Mouse (Mus musculus) lung, adult 2 months (tissue): Measurements from ENCODE around the gene Rbfox2. TPM values are rescaled to one million over a fixed set of nuclear protein-coding genes. Genes with fewer than 3 reads are reported as not detected.

Experiments used
- DNase-seq: peaks from one replicate; pipeline ENCODE4 v3.0.0; 2022
- H3K4me1 ChIP-seq: fragments of 200-500 bp; 2 replicates; pipeline ENCODE4 v1.6.1; 2011; ENCODE audit warnings: low read length; ENCODE audit not compliant: control insufficient read depth, insufficient read depth
- H3K4me3 ChIP-seq: fragments of 200-500 bp; replicated peaks from 2 replicates; pipeline ENCODE3; 2011; ENCODE audit warnings: low read depth, mild to moderate bottlenecking, control low read depth, low read length; ENCODE audit errors: extremely low read depth
- CTCF ChIP-seq: fragments of 200-500 bp; IDR thresholded peaks from 2 replicates; pipeline ENCODE4 v1.5.1; 2011; ENCODE audit warnings: mild to moderate bottlenecking, low read length, control low read depth; ENCODE audit not compliant: insufficient read depth
- POLR2A ChIP-seq: fragments of 200-500 bp; IDR thresholded peaks from 2 replicates; pipeline ENCODE4 v1.6.1; 2011; ENCODE audit warnings: low read depth, mild to moderate bottlenecking, control low read depth, low read length, borderline replicate concordance; ENCODE audit errors: extremely low read depth
- WGBS: fragments of 180-500 bp; shearing (Covaris S2); methylation state at CpG from one replicate; pipeline ENCODE4 v1.1.7; 2018; 5-methylcytosine and 5-hydroxymethylcytosine counted together
- polyA plus RNA-seq: library from polyadenylated mRNA; depleted of rRNA; stranded (reverse); fragments of >200 nt; gene quantifications from 2 replicates; pipeline ENCODE4 v1.2.3, GENCODE M21; 2012

The Rbfox2 gene
- polyA plus RNA-seq, 1 experiment = 72.0 TPM

DNA sequence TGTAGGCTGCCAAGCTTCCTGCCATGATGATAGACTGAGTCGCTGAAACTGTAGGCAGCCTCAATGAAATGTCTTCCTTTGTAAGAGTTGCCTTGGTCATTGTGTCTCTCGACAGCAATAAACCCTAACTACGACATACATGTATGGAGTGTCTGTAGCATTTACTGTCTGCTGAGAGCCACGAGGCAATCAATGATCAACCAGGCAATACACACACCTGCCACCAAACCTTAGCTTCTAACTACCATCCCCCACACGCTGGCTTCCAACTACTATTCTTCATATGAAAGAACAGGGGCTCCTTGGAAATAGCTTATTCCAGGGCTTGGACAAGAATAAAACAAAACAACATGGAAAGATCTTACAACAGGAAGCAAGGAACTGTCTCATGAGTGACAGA is 42.5 kb downstream of the Rbfox2 start:
- DNase-seq = no peak
- H3K4me1 ChIP-seq = no peaks in the 10 kb centered on the region; the same call in 1 of the 2 replicates
- no peak overlapping the region for H3K4me3 ChIP-seq
- TF ChIP-seq CTCF = no peak
- TF ChIP-seq POLR2A = no peak
- 85% methylated on average over 5 of the region's 5 CpGs for WGBS

GRCm38 (mm10) chr15:77262782-77263181 is 44.0 kb downstream of the Rbfox2 start:
- TF ChIP-seq POLR2A (no peak), CTCF (no peak)
- no peak for DNase-seq
- H3K4me1 ChIP-seq = peaks cover 4% of the 10 kb centered on the region; the same call in 1 of the 2 replicates
- no peak overlapping the region for H3K4me3 ChIP-seq
- WGBS = 80% methylated on average over 2 of the region's 2 CpGs

- Histone ChIP-seq H3K4me1 (peaks cover 7% of the 10 kb centered on the region), H3K4me3 (no peak overlapping the region)
- peak; percentile 58 for DNase-seq
- TF ChIP-seq POLR2A = no peak
- peak; percentile 68 for TF ChIP-seq CTCF
- WGBS = 22% methylated on average over 6 of the region's 6 CpGs
Measured at GRCm38 (mm10) chr15:77257437-77258229, 49.2 kb downstream of the Rbfox2 start.

GRCm38 (mm10) chr15:77256782-77257181 is 50.0 kb downstream of the Rbfox2 start:
- WGBS = 82% methylated on average over 4 of the region's 4 CpGs
- TF ChIP-seq POLR2A = no peak
- Histone ChIP-seq H3K4me3 (no peak overlapping the region), H3K4me1 (peaks cover 10% of the 10 kb centered on the region)
- no peak for DNase-seq

GRCm38 (mm10) chr15:77254636-77255035 is 52.2 kb downstream of the Rbfox2 start:
- WGBS = 23% methylated on average over 1 of the region's 1 CpGs

DNA sequence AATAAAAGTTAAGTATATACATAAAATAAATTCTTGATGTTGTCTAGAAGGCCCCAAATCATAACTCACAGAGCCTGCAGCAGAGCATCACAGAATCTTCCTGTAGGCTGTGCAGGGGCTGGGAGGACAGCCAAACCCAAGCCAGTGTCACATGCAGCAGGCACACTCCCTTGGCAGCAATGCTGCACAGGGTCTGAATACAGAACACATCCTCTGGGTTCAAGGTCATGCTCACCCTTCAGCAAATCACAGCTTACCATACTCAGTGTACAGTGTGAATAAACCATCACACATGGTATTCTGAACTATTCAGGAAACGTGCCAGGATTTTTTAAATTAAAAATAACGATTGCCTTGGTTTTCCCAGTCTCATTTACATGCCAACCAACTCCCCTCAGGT is 52.7 kb downstream of the Rbfox2 start:
- no peak for DNase-seq
- H3K4me3 ChIP-seq = no peak overlapping the region
- H3K4me1 ChIP-seq = peaks cover 13% of the 10 kb centered on the region
- WGBS = 32% methylated on average over 2 of the region's 2 CpGs
- no peak for TF ChIP-seq CTCF
- TF ChIP-seq POLR2A = no peak

More at GRCm38 (mm10) chr15:77254636-77255035, 52.2 kb downstream of the Rbfox2 start:
- DNase-seq = no peak
- no peak for TF ChIP-seq CTCF
- TF ChIP-seq POLR2A = no peak
- Histone ChIP-seq H3K4me1 (peaks cover 13% of the 10 kb centered on the region), H3K4me3 (no peak overlapping the region)

DNA sequence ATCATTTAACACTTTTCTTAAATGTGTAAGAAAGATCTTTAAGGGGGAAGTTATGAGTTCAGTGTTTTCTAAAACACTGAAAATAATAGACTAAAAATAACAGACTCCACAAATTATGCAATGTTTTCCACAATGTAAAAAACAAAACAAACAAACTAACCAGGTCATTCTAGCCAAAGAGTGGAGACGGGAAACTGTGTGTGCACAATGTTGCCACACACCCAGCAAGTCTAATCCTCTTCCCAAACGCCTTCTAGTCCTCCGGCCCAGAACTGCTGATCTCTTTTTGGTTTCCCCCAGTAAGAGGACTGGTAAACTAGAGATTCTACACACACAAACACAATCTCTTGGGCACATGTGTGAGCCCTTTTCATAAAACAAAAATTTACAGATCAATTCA is 55.1 kb downstream of the Rbfox2 start:
- Histone ChIP-seq H3K4me1 (peaks cover 9% of the 10 kb centered on the region), H3K4me3 (no peak overlapping the region)
- TF ChIP-seq CTCF = no peak
- TF ChIP-seq POLR2A = no peak
- WGBS = 40% methylated on average over 3 of the region's 3 CpGs
- no peak for DNase-seq

DNA sequence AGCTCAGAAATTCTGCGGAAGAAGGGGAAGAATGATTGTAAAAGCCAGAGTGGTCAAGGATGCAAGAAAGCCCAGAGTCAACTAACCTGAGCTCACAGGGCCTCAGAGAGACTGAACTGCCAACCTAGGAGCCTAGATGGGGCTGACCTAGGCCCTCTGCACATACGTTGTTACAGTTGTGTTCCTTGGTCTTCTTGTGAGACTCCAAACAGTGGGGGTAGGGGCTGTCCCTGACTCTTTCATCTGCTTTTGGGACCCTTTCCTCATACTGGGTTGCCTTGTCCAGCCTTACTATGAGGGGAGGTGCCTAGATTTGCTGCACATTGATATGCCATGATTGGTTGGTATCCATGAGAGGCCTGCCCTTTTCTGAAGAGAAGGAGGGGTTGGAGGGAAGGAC is 56.0 kb downstream of the Rbfox2 start:
- DNase-seq = no peak
- H3K4me3 ChIP-seq = no peak overlapping the region
- TF ChIP-seq POLR2A (no peak), CTCF (no peak)
- peaks cover 14% of the 10 kb centered on the region for H3K4me1 ChIP-seq
- WGBS = 87% methylated on average over 2 of the region's 2 CpGs

GRCm38 (mm10) chr15:77249421-77249820 is 57.4 kb downstream of the Rbfox2 start:
- DNase-seq = no peak
- Histone ChIP-seq H3K4me1 (peaks cover 20% of the 10 kb centered on the region), H3K4me3 (no peak overlapping the region)
- WGBS = 75% methylated on average over 5 of the region's 5 CpGs
- TF ChIP-seq POLR2A = no peak
- no peak for TF ChIP-seq CTCF

DNA sequence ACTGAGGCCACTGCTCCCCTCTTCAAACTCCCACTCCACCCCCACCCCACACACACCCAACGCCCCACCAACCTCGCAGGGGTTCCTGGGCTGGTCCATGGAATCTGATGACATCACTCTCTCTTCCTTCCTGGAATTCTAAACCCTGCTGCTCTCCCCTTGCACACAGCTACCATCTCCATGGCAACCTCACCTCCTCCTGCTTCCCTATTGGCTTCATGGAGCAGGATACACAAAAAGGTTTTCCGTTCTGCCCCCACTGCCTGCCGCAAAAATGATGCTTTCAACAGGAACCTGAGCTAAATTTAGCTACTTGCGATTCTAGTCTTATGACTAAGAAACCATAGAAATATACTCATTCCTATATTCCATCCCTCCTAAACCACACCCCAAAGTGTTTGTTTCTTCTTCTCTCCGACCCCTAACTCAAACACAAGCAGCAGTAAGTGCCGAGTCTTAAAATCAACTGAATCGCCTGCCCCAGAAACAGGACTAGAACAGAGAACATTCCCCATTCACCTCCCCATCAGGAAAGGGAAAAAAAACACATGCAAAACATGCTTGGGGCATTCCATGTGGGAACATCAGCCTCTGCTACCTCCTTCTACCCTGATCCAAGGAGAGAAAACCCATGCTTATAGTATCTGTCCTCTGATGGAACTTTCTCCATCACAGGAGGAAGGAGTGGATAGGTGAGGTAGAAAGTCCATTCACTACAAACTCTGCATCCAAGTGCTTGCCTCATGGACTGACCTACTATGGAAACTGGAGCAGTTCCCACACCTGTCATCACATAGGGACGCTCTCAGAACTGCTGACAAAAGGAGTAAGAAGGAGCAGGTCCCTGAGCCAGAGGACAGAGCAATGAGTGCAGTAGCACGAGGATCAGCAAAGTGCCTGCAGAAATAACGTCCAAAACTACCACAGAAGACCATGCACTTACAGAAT is 61.1 kb downstream of the Rbfox2 start:
- DNase-seq = no peak
- TF ChIP-seq POLR2A (no peak), CTCF (no peak)
- no peak overlapping the region for H3K4me3 ChIP-seq
- H3K4me1 ChIP-seq = peaks cover 19% of the 10 kb centered on the region
- WGBS = 13% methylated on average over 11 of the region's 11 CpGs
